Mouse (Mus musculus): ENCODE data around the gene Prss21.

DNA sequence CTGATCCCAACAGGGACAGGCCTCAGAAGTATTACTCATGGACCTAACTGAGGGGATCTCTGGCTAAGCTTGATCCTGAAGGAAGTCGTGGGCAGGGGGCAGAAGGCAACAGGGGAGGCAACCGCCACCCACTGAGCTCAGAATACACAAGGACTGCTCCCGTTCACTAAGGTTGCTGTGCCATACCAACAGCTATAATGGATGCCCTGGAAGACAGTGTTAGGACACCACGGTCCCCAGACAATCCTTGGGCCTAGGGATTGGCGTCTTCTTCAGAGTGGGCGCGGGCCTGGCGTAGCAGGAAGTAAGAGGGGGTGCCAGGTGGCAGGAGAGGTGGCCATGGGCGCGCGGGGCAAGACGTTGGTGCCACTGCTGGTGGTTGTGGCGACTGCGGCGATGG is at the start of gene Prss21:
- TF ChIP-seq GATA1 (IDR thresholded peaks at IDR 0.05; ENCODE audit: borderline replicate concordance, low read length), result no peak
- TF ChIP-seq FLI1 (IDR thresholded peaks at IDR 0.05; ENCODE audit: low read length), result no peak
